Mouse (Mus musculus): ENCODE results near the gene Agr3. TPM values are rescaled to one million over a fixed set of nuclear protein-coding genes. Genes with fewer than 3 reads are reported as not detected.

Gene Agr3
- not detected for total RNA-seq (2022)

DNA sequence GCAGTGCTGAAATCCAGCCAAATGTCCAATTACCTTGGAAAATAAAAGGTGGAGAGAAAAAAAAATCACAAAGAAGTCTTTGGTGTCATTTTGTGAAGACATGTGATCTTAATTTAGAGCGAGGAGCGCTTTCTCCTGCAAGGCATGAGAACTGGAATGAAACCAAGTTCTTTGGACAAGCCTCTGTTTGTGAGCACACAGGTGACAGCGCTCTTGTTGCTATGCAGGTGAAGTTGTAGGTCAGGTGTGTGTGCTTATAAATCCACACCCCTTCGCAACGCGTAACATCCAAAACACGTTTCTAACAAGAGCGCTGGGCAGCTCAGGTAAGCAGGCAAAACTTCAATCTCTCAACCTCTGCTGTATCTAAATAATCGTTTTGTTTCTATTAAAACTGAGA, at the start of gene Agr3:
TSS of gene Agr3 (plus strand) at position 219 of the 400 bp plus-strand sequence.
- DNase-seq (ENCODE audit: low spot score in 2 of 2): no peak

DNA sequence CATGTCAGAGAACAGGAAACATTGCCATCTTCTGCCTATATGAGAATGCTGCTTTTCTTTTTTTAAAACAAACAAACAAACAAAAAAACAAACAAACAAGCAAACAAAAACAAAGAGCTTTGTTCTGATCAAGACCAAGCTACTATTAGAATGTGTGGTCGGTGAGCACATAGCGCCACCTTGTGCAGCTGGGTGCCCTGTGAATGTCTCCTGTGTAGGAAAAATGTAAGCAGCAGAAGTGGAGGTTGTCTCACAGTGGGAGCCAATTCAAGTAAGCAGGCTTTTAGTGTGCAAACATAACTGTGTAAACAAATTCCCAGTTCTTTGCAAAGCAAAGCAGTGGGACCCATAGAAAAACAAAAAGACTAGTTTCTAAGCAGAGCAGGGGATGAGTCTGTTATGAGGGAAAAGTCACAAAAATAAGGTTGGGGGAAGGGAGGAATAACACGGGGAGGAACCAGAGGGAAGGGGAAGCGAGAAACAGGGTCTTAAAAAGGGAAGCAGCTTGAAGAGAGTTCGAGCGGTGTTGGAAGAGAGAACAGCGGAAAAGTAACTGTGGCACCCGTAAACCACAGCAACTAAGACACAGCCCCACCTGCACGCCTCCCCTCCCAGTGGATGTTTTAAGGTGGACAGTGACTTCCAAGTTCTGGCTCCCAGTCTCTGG, 40.4 kb upstream of the Agr3 start:
- DNase-seq (ENCODE audit: low spot score in 2 of 2): no peak

DNA sequence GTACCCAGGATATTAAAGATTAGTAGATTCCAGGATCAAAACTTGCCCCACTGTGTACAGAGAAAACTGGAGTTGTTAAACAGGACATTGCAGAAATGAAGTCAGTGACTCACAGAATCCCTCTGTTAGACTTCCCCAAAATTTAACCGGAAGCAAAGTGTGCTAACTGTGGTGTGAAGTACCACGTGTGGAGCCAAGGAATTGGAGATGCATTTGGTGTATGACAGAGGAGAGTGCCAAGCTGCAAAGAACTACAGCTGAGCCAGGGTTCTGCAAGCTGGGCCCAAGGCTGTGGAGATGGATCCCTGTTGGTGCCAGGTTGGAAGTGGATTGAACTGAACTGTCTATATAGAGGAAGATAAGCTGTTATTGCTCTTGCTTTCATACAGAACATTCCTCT, 36.0 kb upstream of the Agr3 start:
- DNase-seq (ENCODE audit: low spot score in 2 of 2): no peak

DNA sequence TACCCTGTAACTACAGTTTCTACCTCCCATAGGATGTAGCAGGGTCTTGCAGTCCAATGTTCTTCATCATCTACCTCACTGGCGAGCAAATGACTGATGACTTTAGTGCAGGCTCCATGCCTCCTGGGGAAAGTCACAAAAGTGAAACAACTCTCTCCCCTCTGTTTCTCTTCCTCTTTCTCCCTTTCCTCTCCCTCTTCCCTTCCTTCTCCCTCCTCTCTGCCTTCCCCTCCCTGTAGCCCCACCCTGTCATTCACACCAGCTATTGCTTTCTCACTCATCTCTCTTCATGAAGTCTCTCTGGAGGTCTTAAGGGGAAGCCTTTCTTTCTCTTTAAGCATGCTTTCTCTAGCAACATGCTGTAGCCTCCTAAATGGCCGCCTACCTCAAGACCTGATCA, 34.7 kb upstream of the Agr3 start:
- DNase-seq (ENCODE audit: low spot score in 2 of 2): no peak

DNA sequence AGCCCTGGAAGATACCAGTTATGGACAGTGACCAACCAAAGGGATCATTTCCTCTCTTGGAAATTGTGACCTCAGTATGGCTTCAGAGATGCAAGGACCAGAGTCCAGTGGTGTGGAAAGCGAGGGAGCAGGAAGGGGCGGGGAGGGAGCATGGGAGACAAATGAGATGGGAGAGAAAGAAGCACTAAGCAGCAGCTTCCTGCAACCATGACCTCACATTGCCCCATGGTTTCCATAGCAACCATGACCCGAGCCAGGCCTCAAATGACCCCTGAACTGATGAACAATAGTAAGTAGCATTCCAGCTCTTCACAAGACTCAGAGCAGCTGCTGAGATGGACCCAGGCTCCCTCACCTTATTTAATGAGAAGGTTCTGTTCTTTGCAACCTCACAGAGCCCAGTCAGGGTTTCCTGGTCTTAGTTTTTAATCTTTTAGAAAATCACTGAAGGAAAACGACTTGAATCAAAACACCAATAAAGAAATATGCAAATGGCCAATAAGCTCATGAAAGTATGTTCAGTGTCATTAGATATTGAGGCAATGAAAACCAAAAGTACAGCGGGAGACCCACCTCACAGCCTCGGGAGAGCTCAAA, 31.0 kb upstream of the Agr3 start:
- no peak for DNase-seq (ENCODE audit: low spot score in 2 of 2)

DNA sequence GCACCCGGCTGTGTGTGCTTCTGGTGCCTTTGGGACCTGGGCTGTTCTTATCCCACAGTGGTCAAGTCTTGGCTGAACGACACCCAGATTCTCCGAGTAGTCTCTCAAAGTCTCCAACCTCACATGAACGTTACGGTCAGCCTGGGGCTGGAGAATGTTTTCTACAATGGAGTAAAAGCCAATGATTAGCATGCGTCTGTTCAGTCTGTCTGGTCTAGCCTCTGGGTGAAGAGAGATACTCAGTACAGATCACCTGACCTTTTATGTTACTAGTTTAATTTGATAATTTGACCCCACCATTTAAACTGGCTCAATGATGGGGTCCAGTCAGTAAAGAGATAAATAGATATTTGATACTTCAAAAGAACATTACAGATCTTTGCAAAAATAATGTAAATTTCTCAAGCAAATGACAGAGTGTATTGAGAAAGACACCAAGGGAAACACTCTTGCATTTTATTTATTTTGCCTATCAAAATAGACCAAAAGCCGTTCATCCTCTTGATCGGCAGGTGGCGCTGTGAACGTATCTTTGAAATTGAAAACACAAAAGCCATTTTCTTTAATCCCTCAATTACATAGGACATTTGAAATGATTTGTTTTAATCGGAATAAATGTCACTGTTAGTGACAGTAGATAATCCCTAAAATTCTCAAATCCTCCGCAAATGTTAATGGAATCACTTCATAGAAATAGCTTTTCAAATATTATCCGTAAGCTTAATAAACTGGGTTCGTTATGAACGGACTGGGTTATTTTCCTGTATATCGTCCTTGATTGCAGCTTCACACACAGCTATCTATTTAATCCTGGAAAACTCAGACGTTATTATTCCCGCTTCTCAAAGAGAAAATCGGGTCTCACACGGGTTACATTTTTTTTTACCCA, 29.3 kb upstream of the Agr3 start:
- peak in 1 of 2 experiments; percentile 7 for DNase-seq (ENCODE audit: low spot score in 2 of 2)

DNA sequence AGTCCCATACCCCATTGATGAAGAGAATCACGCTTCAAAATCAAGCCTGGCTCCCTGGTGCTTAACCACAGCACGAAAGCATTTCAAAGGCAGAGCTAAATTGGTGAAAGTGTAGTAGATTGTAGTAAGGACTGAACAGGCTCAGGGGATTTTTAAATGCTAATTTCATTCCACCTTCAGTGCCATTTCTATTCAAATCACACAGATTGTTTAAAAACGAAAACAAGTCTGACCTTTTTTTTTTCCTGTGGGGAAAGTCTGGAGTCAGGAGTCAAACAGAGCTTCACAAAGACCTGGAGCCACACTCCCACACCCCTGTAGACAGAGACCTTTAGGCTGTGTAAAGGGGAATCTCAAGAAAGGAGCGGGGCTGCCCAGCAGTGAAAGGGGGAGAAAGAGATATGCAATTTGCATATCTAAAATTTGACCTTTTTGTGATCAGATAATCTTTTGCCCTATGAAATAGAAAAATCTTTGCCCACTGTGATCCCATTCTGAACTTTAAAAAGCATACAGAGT, 28.6 kb upstream of the Agr3 start:
- DNase-seq (ENCODE audit: low spot score in 2 of 2): no peak

DNA sequence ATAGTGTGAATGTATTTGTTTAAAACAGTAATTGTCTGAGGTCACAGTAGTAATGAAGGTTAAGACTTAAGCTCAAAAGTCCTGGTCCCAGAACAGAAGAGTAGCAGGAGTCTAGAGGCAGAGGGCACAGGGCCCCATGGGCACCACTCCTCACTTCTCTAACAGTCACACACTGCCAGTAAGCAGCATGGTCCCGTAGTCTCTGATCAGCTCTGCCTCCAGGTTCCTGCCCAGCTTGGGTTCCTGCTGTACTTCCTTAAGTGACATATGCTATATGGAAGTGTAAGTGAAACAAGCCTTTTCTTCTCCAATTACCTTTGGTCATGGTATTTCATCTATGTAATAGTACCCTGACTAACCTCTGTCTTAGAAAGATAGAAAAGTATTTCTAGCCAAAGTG, 14.8 kb upstream of the Agr3 start:
- no peak for DNase-seq (ENCODE audit: low spot score in 2 of 2)

DNA sequence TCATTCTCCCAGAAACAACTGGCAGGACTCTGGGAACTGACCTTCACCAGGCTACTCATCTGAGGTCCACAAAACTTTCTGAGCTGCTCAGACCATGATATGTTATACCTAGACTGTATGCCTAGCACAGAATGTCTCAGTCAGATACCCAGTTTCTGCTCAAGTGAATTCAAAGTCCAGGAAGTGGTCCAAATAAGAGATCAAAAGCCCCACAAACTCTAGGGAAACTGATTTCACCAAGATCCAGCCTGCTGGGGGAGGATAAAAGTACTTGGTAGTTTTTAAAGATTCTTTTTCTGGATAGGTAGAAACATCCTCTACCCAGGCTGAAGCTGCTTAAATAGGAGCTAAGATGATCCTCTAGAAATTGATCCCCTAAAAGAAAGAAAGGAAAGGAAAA, 9.6 kb upstream of the Agr3 start:
- DNase-seq (ENCODE audit: low spot score in 2 of 2): no peak

DNA sequence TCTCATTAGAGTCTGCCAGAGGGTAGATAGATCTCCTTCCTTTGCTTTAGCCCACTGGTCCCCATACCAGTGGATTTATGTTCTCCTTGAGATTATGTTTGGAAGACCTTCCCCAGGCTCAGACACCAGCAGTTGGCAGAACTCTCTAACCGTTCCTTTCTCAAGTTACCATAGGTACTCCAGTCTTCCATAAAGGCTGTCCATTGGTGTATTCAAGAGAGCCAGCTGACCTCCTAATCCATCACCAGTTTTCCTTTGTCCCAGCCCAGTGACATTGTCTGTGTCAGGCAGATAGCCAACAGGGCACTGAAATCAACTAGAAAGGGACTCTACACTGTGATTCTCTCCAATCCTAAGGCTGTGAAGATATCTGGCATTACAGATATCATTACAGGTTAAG, 9.0 kb upstream of the Agr3 start:
- no peak for DNase-seq (ENCODE audit: low spot score in 2 of 2)

DNA sequence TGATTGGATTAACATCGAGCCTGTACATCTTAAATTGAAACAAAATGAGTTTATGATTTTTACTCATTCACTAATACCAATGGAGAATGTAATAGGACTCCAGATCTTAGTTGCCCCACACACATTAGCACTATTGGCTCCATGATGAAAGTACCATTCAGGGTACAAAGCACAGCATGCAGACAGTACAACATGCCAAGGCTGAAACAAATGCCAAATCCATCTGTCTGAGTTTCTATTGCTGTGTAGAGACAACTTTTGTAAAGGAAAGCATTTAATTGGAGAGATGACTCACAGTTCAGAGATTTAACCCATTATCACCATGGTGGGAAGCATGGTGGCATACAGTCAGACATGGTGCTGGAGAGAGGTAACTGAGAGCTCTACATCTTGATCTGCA, 7.4 kb upstream of the Agr3 start:
- DNase-seq (ENCODE audit: low spot score in 2 of 2): no peak

DNA sequence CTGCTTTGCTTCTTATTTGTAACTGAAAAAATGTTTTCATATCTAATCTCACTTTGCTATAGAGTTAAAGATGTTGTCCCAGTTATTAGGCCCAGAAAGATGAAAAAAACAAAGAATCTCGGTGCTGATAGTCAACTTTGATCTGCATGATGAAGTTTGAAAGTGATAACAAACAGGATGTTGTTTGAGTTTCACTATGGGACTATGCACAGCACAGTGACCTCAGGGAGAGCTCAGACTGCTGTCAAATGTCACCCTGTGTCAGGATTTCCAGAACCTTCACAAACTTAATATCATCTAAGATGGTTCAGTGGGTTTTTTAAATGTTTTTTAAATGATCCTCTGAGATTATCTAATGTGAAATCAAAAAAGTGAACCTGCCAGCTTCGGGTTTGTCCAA, 2.4 kb downstream of the Agr3 start:
- DNase-seq (ENCODE audit: low spot score in 2 of 2): no peak

DNA sequence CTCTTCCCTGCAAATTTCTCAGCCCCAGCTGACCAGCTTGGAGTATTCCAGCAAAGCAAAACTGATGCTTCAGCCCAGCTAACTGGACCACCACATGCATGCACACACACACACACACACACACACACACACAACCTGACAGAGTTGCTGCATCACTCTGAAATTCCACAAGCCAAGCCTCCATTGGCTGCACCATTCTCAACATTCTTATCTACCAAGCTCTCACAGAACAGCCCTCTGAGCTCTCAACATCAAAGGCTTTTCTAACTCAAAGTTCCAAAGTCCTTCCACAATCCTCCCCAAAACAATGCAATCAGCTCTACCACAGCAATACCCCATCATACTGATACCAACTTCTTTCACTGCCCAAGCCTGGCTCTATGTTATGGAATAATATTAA, 7.4 kb downstream of the Agr3 start:
- DNase-seq (ENCODE audit: low spot score in 2 of 2): no peak

DNA sequence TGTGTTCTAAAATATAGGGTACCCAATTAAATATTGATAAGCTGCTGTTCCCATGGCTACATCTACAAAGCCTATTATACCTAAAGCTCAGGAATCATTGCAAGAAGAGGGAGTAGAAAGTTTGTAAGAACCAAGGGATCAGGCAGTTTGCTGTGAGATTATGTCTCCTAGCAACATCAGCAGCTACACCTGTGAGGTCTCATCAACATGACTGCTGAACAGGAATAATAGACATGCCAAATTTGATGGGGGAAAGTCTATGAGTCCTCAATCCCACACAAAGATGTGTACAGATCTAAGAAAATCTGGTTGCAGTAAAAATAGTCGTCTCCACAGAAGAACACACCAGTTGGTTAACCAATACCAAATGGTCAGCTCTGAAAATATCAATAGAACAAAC, 26.3 kb downstream of the Agr3 start:
- DNase-seq (ENCODE audit: low spot score in 2 of 2): no peak

DNA sequence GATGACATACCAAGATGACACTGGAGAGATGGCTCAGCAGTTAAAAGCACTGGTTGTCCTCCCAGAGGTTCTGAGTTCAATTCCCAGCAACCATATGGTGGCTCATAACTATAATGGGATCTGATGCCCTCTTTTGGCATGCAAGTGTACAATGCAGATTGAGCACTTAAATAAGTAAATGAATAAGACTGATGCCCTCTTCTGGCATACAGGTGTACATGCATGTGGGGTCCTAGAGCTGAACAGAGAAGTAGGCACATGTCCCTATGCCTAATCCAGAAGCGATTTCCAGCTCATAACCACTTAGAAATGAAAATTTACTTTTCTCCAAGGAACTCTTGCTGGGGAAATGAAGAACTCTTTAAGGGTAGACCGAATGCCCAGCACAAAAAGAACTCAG, 31.8 kb downstream of the Agr3 start:
- no peak for DNase-seq (ENCODE audit: low spot score in 2 of 2)

DNA sequence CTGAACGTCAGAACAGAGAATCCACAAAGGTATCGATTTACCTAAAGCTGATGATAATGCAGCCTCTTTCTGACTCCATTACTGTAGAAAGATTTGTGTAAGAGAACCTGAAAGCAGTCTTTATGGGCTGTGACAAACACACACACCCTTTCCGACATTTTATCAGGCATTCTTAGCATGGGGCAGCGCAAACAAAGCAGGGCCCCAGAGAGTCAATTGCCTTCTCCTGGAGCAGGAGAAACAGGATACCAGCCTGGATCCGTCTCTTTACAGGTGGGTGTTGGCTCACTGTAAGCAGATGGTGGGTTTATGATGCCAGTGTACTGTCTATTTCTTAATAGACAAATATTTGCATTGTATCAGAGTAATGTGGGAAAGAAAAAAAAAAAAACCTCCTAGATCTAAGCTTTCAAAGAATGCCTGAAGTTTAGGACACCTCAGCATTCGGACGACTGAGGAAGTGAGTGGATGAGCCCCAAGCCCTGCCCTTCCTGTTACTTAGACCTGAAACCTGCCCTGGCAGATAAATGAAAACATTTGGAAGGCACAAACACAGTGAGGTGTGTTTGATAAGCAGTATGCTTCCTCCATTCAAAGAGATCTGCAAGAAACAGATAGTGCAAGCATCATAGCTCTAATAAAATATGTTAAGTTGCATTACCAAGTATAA, 40.8 kb downstream of the Agr3 start:
- no peak for DNase-seq (ENCODE audit: low spot score in 2 of 2)

DNA sequence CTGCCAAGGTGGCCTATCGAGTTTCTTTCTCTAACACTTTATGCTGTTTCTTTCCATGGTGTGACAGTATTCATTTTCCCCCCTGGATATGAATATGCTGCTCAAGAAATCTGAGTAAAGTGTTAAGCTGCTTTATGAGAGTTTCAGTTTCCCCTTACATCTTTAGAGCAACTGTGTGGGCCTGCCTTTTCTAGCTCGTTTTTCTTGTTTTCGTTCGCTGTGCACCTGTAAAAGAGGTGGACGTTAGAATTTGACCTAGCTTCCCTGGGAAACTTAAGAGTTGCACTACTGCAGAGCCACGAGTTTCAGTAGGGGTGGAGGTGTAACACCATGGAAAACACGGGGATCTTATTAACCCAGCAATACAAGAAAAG, 41.3 kb downstream of the Agr3 start:
- DNase-seq (ENCODE audit: low spot score in 2 of 2): no peak

DNA sequence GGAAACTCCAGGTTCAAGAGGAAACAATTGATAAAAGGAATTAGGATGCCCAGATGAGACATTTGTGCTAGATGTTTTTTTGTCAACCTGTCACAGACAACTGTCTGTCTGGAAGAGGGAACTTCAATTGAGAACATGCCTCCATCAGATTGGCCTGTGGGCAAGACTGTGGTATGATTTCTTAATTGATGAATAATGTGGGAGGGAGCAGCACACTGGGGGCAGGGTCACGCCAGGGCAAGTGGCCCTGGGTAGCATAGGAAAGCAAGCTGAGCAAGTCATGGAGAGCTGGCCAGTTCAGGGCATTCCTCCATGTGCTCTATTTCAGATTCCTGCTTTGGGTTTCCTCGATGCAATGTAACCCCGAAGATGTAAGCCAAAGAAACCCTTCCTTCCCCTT, 50.5 kb downstream of the Agr3 start:
- no peak for DNase-seq (ENCODE audit: low spot score in 2 of 2)

DNA sequence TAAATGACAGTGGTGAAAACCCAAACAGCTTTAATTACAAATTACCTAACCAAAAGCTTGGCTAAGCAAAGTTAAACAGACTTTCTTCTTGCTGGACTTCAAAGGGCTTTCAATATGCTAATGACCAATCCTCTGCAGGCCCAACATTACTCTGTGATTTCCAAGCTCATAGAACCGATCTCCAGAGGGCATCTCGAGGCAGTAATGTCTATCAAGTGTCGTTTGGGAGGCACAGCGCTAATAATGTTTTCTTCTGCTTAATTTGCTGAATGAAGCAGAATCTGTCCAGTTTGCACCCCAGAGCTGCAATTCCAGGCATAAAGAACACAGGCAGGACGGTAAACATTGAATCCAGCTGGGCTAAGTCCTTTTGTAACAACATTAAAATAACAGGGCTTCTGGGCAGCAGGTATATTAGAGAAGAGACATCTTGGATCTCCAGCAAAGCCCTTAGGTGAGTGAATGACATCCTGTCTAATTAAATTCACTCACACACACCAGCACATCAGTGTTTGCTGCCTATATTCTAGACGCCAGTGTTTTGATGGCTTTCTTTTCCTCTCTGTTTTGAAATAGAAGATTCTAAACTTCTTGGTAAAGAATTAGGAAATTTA, 52.3 kb downstream of the Agr3 start:
- no peak for DNase-seq (ENCODE audit: low spot score in 2 of 2)

DNA sequence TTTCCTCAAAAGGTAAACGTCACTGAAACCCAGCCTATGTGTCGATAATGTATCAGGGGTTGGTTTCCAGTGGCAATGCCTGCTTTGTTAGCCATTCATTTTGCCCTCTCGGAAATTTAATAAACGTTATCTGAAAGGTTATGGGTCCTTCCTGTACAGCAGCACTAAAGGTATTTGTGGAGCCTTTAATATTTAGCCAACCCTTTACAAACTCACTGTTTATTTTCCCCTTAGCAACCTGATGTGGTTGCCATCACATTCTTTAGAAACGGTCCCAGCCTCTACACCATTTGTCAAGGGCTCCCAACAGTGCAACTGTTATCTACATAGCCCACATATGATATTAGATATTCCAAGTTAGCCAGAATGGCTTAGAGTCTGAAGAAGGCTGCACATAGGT, 54.2 kb downstream of the Agr3 start:
- DNase-seq (ENCODE audit: low spot score in 2 of 2): no peak

DNA sequence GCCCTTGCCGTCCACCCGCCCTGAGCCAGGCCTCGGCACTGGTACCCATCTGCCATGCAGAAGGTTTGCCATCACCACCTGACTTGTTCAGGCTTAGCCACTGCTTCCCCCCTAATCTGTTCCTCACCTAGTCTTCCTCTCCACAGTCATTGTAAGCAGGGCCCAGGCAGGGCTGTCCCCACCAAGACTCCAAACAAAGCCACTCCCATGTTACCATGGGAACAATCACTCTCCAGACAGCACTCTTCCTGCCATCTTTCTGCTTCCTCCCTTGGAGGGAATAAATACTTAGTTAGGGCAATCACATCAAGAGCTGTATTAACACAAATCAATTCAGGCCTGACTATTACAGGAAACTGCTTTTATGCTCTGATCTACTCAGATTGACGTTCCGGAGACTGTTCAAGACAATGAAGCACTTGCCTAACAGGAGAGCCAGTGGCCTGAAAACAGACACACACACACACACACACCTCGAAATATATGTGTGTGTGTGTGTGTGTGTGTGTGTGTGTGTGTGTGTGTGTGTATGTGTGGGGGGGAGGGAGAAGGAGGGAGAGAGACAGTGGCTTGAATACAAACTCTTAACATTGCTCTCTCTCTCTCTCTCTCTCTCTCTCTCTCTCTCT, 56.4 kb downstream of the Agr3 start:
- no peak for DNase-seq (ENCODE audit: low spot score in 2 of 2)
